Mouse (Mus musculus) heart, adult 2 months (tissue): ENCODE measurements at regions not wholly inside any gene's neighbourhood (a gene's known extent, or its start where the extent isn't known, plus 50 kb on each side); places are given as distances from the start of the nearest gene placed in this dataset.

Experiments
- DNase-seq, 2 experiments: peaks; one replicate each; pipeline ENCODE4 v3.0.0; 2021
- H3K27ac ChIP-seq: fragments of 200-600 bp; 2 replicates; pipeline ENCODE4 v1.8.1; 2022
- H3K27me3 ChIP-seq: fragments of 200-500 bp; 2 replicates; pipeline ENCODE4 v1.6.1; 2012; ENCODE audit warnings: mild to moderate bottlenecking, low read length, inconsistent platforms, mixed read lengths; ENCODE audit not compliant: control insufficient read depth, insufficient read depth
- H3K36me3 ChIP-seq: fragments of 200-500 bp; 2 replicates; pipeline ENCODE4 v1.6.1; 2012; ENCODE audit warnings: low read length, inconsistent platforms; ENCODE audit not compliant: control insufficient read depth, insufficient read depth
- H3K4me1 ChIP-seq: fragments of 200-500 bp; 2 replicates; pipeline ENCODE4 v1.6.1; 2011; ENCODE audit warnings: low read length; ENCODE audit not compliant: control insufficient read depth, insufficient read depth
- H3K4me3 ChIP-seq: fragments of 200-600 bp; 2 replicates; pipeline ENCODE4 v1.8.1; 2022
- H3K79me2 ChIP-seq: fragments of 200-500 bp; replicated peaks from 2 replicates; pipeline ENCODE4 v1.6.1; 2012; ENCODE audit warnings: mild to moderate bottlenecking, inconsistent platforms, low read length, moderate library complexity, mixed read lengths; ENCODE audit not compliant: control insufficient read depth, insufficient read depth
- H3K9ac ChIP-seq: fragments of 200-500 bp; 2 replicates; pipeline ENCODE4 v1.6.1; 2012; ENCODE audit warnings: low read depth, mild to moderate bottlenecking, control low read depth, inconsistent platforms, low read length, mixed read lengths
- CTCF ChIP-seq: fragments of 200-600 bp; IDR thresholded peaks from 2 replicates; pipeline ENCODE4 v1.8.1; 2022; ENCODE audit warnings: antibody characterized with exemption, mild to moderate bottlenecking, moderate library complexity
- EP300 ChIP-seq: fragments of 200-500 bp; IDR thresholded peaks from 2 replicates; pipeline ENCODE4 v1.6.1; 2011; ENCODE audit warnings: low read depth, low read length, control low read depth; ENCODE audit not compliant: insufficient read depth
- POLR2A ChIP-seq: fragments of 200-500 bp; IDR thresholded peaks from 2 replicates; pipeline ENCODE4 v1.6.1; 2011; ENCODE audit warnings: mild to moderate bottlenecking, low read depth, low read length, control low read depth; ENCODE audit not compliant: insufficient read depth
- WGBS: fragments of 180-500 bp; shearing (Covaris S2); methylation state at CpG from one replicate; pipeline ENCODE4 v1.1.7; 2018; 5-methylcytosine and 5-hydroxymethylcytosine counted together
- intact Hi-C: fragments of 180-260 bp; cut with DNase I; formaldehyde crosslinking; loops from one replicate; pipeline ENCODE4 v1.15.1; 2025

- Histone ChIP-seq H3K27me3 (no peaks in the 10 kb centered on the region), H3K4me3 (no peak overlapping the region), H3K27ac (no peak overlapping the region), H3K4me1 (no peaks in the 10 kb centered on the region), H3K36me3 (no peaks in the 10 kb centered on the region), H3K79me2 (no peaks in the 10 kb centered on the region), H3K9ac (no peak overlapping the region)
- intact Hi-C loops: no loop called here
- TF ChIP-seq POLR2A (no peak), CTCF (no peak), EP300 (no peak)
- 61% methylated on average over 3 of the region's 3 CpGs for WGBS
- no peak for DNase-seq
These were observed 331.2 kb downstream of the Btg1 start for GRCm38 (mm10) chr10:96947971-96948370.

DNA sequence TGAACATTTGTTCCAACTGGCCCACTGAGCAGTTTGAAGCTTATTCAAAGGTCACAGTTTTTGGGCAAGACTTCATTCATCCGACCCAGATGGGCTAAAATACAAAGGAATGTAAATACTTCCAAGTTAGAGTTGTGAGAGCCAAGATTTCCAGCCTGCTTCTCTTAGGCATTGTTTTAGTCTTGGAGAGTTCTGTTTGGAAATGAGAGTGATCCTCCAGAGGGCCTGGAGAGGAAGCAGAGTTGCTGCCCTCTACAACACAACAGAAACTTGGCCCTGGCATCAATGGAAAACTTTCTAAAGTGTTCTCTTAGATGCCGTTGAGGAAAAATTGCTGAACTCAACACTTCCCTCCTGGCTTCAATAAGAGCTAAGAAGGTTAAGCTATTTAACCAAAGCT lies 332.1 kb downstream of the Btg1 start:
- Histone ChIP-seq H3K27me3 (no peaks in the 10 kb centered on the region), H3K27ac (no peak overlapping the region), H3K79me2 (no peaks in the 10 kb centered on the region), H3K36me3 (no peaks in the 10 kb centered on the region), H3K9ac (no peak overlapping the region), H3K4me1 (no peaks in the 10 kb centered on the region), H3K4me3 (no peak overlapping the region)
- no peak for TF ChIP-seq EP300
- no peak for TF ChIP-seq CTCF
- intact Hi-C loops: no loop called here
- DNase-seq: peak in 1 of 2 experiments; percentile 3
- WGBS: 37% methylated on average over 2 of the region's 2 CpGs

DNA sequence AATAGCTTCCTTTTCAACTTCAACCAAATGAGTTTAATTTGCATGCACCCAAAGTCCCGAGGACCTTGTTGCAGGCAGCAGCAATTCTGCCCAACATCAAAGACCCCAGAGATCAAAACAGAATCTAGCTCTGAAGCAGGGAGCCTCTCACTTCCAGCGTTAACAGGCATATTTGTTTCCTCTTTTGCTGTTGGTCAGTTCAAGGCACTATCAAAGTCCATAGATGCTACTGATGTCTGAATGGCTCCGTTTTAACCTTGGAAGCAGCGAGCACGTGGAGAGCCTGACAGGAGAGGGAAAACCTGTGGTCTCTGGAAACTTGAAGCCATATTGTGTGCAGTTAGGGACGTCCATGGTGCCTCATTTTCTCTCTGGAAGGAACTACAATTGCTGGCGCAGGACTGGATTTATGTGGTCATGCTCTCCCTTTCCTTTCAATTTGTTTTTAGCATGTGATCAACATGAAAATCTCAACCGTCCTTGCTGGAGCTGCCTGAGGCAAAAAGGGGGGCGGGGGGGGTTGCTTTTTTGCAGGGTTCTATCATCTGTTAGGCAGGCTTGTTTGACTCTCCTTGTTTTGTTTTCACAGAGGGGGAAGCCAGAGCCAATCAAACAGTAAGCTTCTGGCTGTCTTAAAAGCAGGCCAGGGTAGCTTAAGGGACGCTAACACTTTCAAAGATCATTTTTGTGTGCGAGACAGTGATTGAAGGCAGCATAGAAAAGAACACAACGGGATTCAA lies 338.4 kb downstream of the Btg1 start:
- intact Hi-C loops: no loop called here
- H3K36me3 ChIP-seq: no peaks in the 10 kb centered on the region
- no peaks in the 10 kb centered on the region for H3K79me2 ChIP-seq
- no peaks in the 10 kb centered on the region for H3K4me1 ChIP-seq
- DNase-seq: no peak
- TF ChIP-seq POLR2A (no peak), EP300 (no peak), CTCF (no peak)
- H3K4me3 ChIP-seq: no peak overlapping the region
- no peaks in the 10 kb centered on the region for H3K27me3 ChIP-seq
- 53% methylated on average over 12 of the region's 12 CpGs for WGBS
- H3K27ac ChIP-seq: no peak overlapping the region
- no peak overlapping the region for H3K9ac ChIP-seq

GRCm38 (mm10) chr10:96955776-96956448 lies 339.1 kb downstream of the Btg1 start:
- Histone ChIP-seq H3K79me2 (no peaks in the 10 kb centered on the region), H3K27ac (no peak overlapping the region), H3K4me3 (no peak overlapping the region), H3K4me1 (no peaks in the 10 kb centered on the region), H3K36me3 (no peaks in the 10 kb centered on the region), H3K27me3 (no peaks in the 10 kb centered on the region), H3K9ac (no peak overlapping the region)
- TF ChIP-seq POLR2A: no peak
- TF ChIP-seq EP300: no peak
- TF ChIP-seq CTCF: no peak
- WGBS: 62% methylated on average over 16 of the region's 16 CpGs
- intact Hi-C loops: no loop called here
- DNase-seq: no peak

- WGBS: 96% methylated on average over 5 of the region's 5 CpGs
- H3K27ac ChIP-seq: no peak overlapping the region
- H3K27me3 ChIP-seq: no peaks in the 10 kb centered on the region
- TF ChIP-seq CTCF (no peak), POLR2A (no peak), EP300 (no peak)
- DNase-seq: no peak
- H3K36me3 ChIP-seq: no peaks in the 10 kb centered on the region
- no peaks in the 10 kb centered on the region for H3K4me1 ChIP-seq
- no peak overlapping the region for H3K4me3 ChIP-seq
- no peak overlapping the region for H3K9ac ChIP-seq
- H3K79me2 ChIP-seq: no peaks in the 10 kb centered on the region
- intact Hi-C loops: no loop called here
These were observed 339.6 kb downstream of the Btg1 start for GRCm38 (mm10) chr10:96956449-96956834.

GRCm38 (mm10) chr10:96957019-96957418 lies 340.2 kb downstream of the Btg1 start:
- Histone ChIP-seq H3K4me3 (no peak overlapping the region), H3K27me3 (no peaks in the 10 kb centered on the region), H3K27ac (no peak overlapping the region), H3K36me3 (no peaks in the 10 kb centered on the region), H3K9ac (no peak overlapping the region), H3K79me2 (no peaks in the 10 kb centered on the region), H3K4me1 (no peaks in the 10 kb centered on the region)
- no peak for DNase-seq
- intact Hi-C loops: no loop called here
- WGBS: 87% methylated on average over 2 of the region's 2 CpGs
- TF ChIP-seq CTCF (no peak), POLR2A (no peak), EP300 (no peak)
